Mouse (Mus musculus): ENCODE measurements around the gene AC134908.4. TPM values are rescaled to one million over a fixed set of nuclear protein-coding genes. Genes with fewer than 3 reads are reported as not detected.

AC134908.4 gene
- polyA plus RNA-seq, 1 experiment from 2014 or later, result 2.2 TPM

GRCm38 (mm10) chr17:25827546-25828222 is 32.2 kb upstream of the AC134908.4 start:
- H3K4me2 ChIP-seq (ENCODE audit: low read length), result no peak overlapping the region
- H3K9me3 ChIP-seq (ENCODE audit: control insufficient read depth, low read length), result no peaks in the 10 kb centered on the region
- no peak overlapping the region for H3K4me3 ChIP-seq (ENCODE audit: low read length)
- H3K4me1 ChIP-seq (ENCODE audit: control insufficient read depth, insufficient read depth, low read depth, low read length), result peaks cover 64% of the 10 kb centered on the region
- whole genome bisulfite sequencing, result 91% methylated on average over 22 of the region's 22 CpGs
- no peaks in the 10 kb centered on the region for H3K27me3 ChIP-seq (replicated peaks; ENCODE audit: control insufficient read depth, insufficient read depth, low read length)
- H3K27ac ChIP-seq (ENCODE audit: low read depth, low read length), result no peak overlapping the region; the same call in 1 of the 2 replicates
- no peak overlapping the region for H3K9ac ChIP-seq (ENCODE audit: low read depth, low read length)
- H3K36me3 ChIP-seq (ENCODE audit: control insufficient read depth, insufficient read depth, low read length), result peaks cover 21% of the 10 kb centered on the region
- ATAC-seq, result no peak

- Histone ChIP-seq H3K4me3 (ENCODE audit: low read length) (no peak overlapping the region), H3K9ac (ENCODE audit: low read depth, low read length) (no peak overlapping the region), H3K4me1 (ENCODE audit: control insufficient read depth, insufficient read depth, low read depth, low read length) (peaks cover 62% of the 10 kb centered on the region), H3K27me3 (replicated peaks; ENCODE audit: control insufficient read depth, insufficient read depth, low read length) (no peaks in the 10 kb centered on the region), H3K27ac (ENCODE audit: low read depth, low read length) (no peak overlapping the region), H3K9me3 (ENCODE audit: control insufficient read depth, low read length) (no peaks in the 10 kb centered on the region), H3K36me3 (ENCODE audit: control insufficient read depth, insufficient read depth, low read length) (peaks cover 21% of the 10 kb centered on the region), H3K4me2 (ENCODE audit: low read length) (no peak overlapping the region)
- WGBS, result 94% methylated on average over 13 of the region's 13 CpGs
- ATAC-seq, result no peak
Observed at GRCm38 (mm10) chr17:25827011-25827410, 31.6 kb upstream of the AC134908.4 start.

GRCm38 (mm10) chr17:25825984-25826570 is 30.6 kb upstream of the AC134908.4 start:
- H3K36me3 ChIP-seq (ENCODE audit: control insufficient read depth, insufficient read depth, low read length), result peaks cover 17% of the 10 kb centered on the region
- no peaks in the 10 kb centered on the region for H3K27me3 ChIP-seq (replicated peaks; ENCODE audit: control insufficient read depth, insufficient read depth, low read length)
- H3K4me1 ChIP-seq (ENCODE audit: control insufficient read depth, insufficient read depth, low read depth, low read length), result peaks cover 53% of the 10 kb centered on the region
- ATAC-seq, result no peak
- H3K9ac ChIP-seq (ENCODE audit: low read depth, low read length), result no peak overlapping the region
- no peak overlapping the region for H3K27ac ChIP-seq (ENCODE audit: low read depth, low read length)
- no peaks in the 10 kb centered on the region for H3K9me3 ChIP-seq (ENCODE audit: control insufficient read depth, low read length)
- no peak overlapping the region for H3K4me3 ChIP-seq (ENCODE audit: low read length)
- no peak overlapping the region for H3K4me2 ChIP-seq (ENCODE audit: low read length)
- 97% methylated on average over 27 of the region's 27 CpGs for WGBS

GRCm38 (mm10) chr17:25825311-25825710 is 29.9 kb upstream of the AC134908.4 start:
- Histone ChIP-seq H3K4me1 (ENCODE audit: control insufficient read depth, insufficient read depth, low read depth, low read length) (peaks cover 45% of the 10 kb centered on the region), H3K27ac (ENCODE audit: low read depth, low read length) (no peak overlapping the region), H3K9ac (ENCODE audit: low read depth, low read length) (no peak overlapping the region), H3K9me3 (ENCODE audit: control insufficient read depth, low read length) (no peaks in the 10 kb centered on the region), H3K4me2 (ENCODE audit: low read length) (no peak overlapping the region), H3K4me3 (ENCODE audit: low read length) (no peak overlapping the region), H3K27me3 (replicated peaks; ENCODE audit: control insufficient read depth, insufficient read depth, low read length) (no peaks in the 10 kb centered on the region), H3K36me3 (ENCODE audit: control insufficient read depth, insufficient read depth, low read length) (peaks cover 10% of the 10 kb centered on the region)
- no peak for ATAC-seq
- 88% methylated on average over 6 of the region's 6 CpGs for WGBS

GRCm38 (mm10) chr17:25824362-25825142 is 29.1 kb upstream of the AC134908.4 start:
- Histone ChIP-seq H3K36me3 (ENCODE audit: control insufficient read depth, insufficient read depth, low read length) (peaks cover 13% of the 10 kb centered on the region), H3K4me3 (ENCODE audit: low read length) (peak overlapping the region; percentile 73), H3K4me1 (ENCODE audit: control insufficient read depth, insufficient read depth, low read depth, low read length) (peaks cover 38% of the 10 kb centered on the region), H3K27ac (ENCODE audit: low read depth, low read length) (no peak overlapping the region), H3K9me3 (ENCODE audit: control insufficient read depth, low read length) (no peaks in the 10 kb centered on the region), H3K9ac (ENCODE audit: low read depth, low read length) (peak overlapping the region; percentile 77; the same call in 1 of the 2 replicates), H3K4me2 (ENCODE audit: low read length) (peak overlapping the region; percentile 99), H3K27me3 (replicated peaks; ENCODE audit: control insufficient read depth, insufficient read depth, low read length) (no peaks in the 10 kb centered on the region)
- WGBS, result 78% methylated on average over 16 of the region's 17 CpGs
- no peak for ATAC-seq

- H3K4me3 ChIP-seq (ENCODE audit: low read length), result peak within 1 kb of the TSS; percentile 73
- peak; percentile 81 for ATAC-seq
- H3K9ac ChIP-seq (ENCODE audit: low read depth, low read length), result peak within 1 kb of the TSS; percentile 77
- H3K4me2 ChIP-seq (ENCODE audit: low read length), result peak within 1 kb of the TSS; percentile 99
- no peaks in the 10 kb centered on the region for H3K9me3 ChIP-seq (ENCODE audit: control insufficient read depth, low read length)
- H3K36me3 ChIP-seq (ENCODE audit: control insufficient read depth, insufficient read depth, low read length), result peaks cover 18% of the 10 kb centered on the region
- H3K27me3 ChIP-seq (replicated peaks; ENCODE audit: control insufficient read depth, insufficient read depth, low read length), result peaks cover 2% of the 10 kb centered on the region; the same call in 1 of the 2 replicates
- peak within 1 kb of the TSS; percentile 73 for H3K27ac ChIP-seq (ENCODE audit: low read depth, low read length)
- H3K4me1 ChIP-seq (ENCODE audit: control insufficient read depth, insufficient read depth, low read depth, low read length), result peaks cover 35% of the 10 kb centered on the region
- WGBS, result 1% methylated on average over 18 of the region's 18 CpGs
Observed at GRCm38 (mm10) chr17:25823452-25823851, 28.0 kb upstream of the AC134908.4 start, which contains the start of gene Wdr24. Gene Wdr24, plus strand, starts transcription at chr17:25823627.

- no peak overlapping the region; the same call in 1 of the 2 replicates for H3K9ac ChIP-seq (ENCODE audit: low read depth, low read length)
- no peak overlapping the region for H3K4me2 ChIP-seq (ENCODE audit: low read length)
- WGBS, result 9% methylated on average over 46 of the region's 46 CpGs
- no peaks in the 10 kb centered on the region for H3K9me3 ChIP-seq (ENCODE audit: control insufficient read depth, low read length)
- H3K4me3 ChIP-seq (ENCODE audit: low read length), result no peak overlapping the region
- peaks cover 26% of the 10 kb centered on the region for H3K36me3 ChIP-seq (ENCODE audit: control insufficient read depth, insufficient read depth, low read length)
- ATAC-seq, result no peak
- peaks cover 2% of the 10 kb centered on the region; the same call in 1 of the 2 replicates for H3K27me3 ChIP-seq (replicated peaks; ENCODE audit: control insufficient read depth, insufficient read depth, low read length)
- H3K4me1 ChIP-seq (ENCODE audit: control insufficient read depth, insufficient read depth, low read depth, low read length), result peaks cover 7% of the 10 kb centered on the region
- no peak overlapping the region for H3K27ac ChIP-seq (ENCODE audit: low read depth, low read length)
Observed at GRCm38 (mm10) chr17:25818851-25819780, 23.7 kb upstream of the AC134908.4 start.

- WGBS, result 88% methylated on average over 11 of the region's 11 CpGs
- no peak overlapping the region for H3K27ac ChIP-seq (ENCODE audit: low read depth, low read length)
- no peaks in the 10 kb centered on the region for H3K9me3 ChIP-seq (ENCODE audit: control insufficient read depth, low read length)
- no peak overlapping the region for H3K4me2 ChIP-seq (ENCODE audit: low read length)
- H3K4me3 ChIP-seq (ENCODE audit: low read length), result no peak overlapping the region
- H3K36me3 ChIP-seq (ENCODE audit: control insufficient read depth, insufficient read depth, low read length), result peaks cover 26% of the 10 kb centered on the region
- peaks cover 2% of the 10 kb centered on the region; the same call in 1 of the 2 replicates for H3K27me3 ChIP-seq (replicated peaks; ENCODE audit: control insufficient read depth, insufficient read depth, low read length)
- no peak for ATAC-seq
- peaks cover 11% of the 10 kb centered on the region for H3K4me1 ChIP-seq (ENCODE audit: control insufficient read depth, insufficient read depth, low read depth, low read length)
- H3K9ac ChIP-seq (ENCODE audit: low read depth, low read length), result no peak overlapping the region
Observed at GRCm38 (mm10) chr17:25817662-25818061, 22.2 kb upstream of the AC134908.4 start.
